Mouse (Mus musculus) hindlimb bud, embryonic 11.5 days (tissue): Measurements from ENCODE around the gene Olfr965.
"Not testable (repeated sequence)": the region's sequence is repeated elsewhere in the genome, so short reads cannot be mapped to it uniquely, and the experiment has no call there.

Source experiments
- DNase-seq: peaks from one replicate; pipeline ENCODE4 v3.0.0-alpha.2; 2012; ENCODE audit warnings: low read depth, low spot score; ENCODE audit errors: extremely low spot score

The Olfr965 gene

DNA sequence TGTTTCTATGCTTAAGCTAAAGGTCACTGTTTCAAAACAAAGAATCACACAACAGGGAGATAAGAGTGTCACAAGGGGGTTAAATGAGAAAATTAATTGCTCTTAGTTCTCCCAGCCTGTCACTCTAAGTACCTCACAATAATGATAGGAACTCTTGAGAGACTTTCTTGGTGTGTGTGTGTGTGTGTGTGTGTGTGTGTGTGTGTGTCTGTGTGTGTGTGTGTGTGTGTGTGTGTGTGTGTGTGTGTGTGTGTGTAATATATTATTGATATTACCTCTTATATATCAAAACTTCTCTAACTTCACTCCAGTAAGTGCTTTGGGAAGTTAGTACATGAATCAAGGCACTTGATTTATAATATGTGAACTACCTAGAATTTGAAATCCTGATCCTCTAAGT, at the start of gene Olfr965:
Gene Olfr965, plus strand, starts transcription at position 301 of the 400 bp plus-strand sequence.
- DNase-seq: no peak

GRCm38 (mm10) chr9:39666905-39667304, 44.2 kb upstream of the Olfr965 start, which contains the start of gene Olfr963:
Gene Olfr963, plus strand, starts transcription at chr9:39667205.
- no peak for DNase-seq

- no peak for DNase-seq
Measured at GRCm38 (mm10) chr9:39669723-39670122, 41.4 kb upstream of the Olfr965 start.

DNA sequence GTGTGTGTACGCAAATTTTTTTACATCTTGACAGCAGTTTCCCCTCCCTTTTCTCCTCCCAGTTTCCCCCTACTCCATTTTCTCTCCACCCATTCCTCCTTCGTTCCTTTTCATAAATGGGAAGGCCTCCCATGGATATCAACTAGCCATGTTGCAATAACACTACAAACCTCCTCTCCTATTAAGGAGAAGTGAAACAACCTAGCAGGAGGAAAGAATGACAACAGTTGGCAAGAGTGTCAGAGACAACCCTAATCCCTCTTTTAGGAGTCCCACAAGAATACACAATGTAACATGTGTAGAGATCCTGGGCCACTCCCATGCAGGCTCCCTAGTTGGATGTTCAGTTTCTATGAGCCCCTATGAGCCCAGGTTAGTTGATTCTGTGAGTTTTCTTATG, 36.3 kb upstream of the Olfr965 start:
- no peak for DNase-seq

- DNase-seq: no peak
Measured at GRCm38 (mm10) chr9:39678557-39678956, 32.6 kb upstream of the Olfr965 start.

DNA sequence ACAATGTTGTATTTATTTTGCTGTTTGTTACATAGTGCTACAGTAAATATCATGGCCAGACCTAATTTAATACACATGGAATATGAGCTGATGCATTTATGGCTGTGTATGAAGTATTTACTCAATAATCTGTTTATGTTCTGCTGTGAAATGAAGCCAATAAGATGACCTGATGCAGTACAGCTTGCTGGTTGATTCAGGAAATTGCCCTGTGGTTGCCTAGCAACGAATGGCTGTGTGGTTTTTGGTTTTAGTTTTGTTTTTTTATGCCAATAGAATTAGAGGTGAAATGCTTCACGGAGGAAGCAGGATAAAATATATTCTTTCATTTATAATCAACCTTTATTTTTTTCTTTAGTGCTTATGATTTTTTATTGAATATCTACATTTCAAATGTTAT, 31.9 kb upstream of the Olfr965 start:
- no peak for DNase-seq

DNA sequence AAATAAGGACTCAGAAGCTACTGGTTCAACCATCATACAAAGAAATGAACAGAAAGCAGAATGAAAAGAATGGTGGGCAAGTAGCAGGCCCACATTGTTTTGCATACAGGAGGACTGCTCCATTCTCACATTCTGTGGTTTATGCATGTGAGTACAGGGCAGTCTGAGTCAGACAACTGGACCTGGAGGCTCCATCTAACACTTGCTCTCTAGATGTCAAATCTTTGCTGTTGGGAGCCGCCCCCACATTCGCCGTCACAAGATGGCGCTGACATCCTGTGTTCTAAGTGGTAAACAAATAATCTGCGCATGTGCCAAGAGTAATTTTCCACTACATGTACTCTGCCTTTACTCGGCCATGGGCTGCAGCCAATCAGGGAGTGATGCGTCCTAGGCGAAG, 10.0 kb upstream of the Olfr965 start:
- not testable (repeated sequence) for DNase-seq

- no peak for DNase-seq
Measured at GRCm38 (mm10) chr9:39707017-39707416, 4.1 kb upstream of the Olfr965 start, which contains the start of gene Olfr149. Gene Olfr149, minus strand, starts transcription at chr9:39707117.

- DNase-seq: no peak
Measured at GRCm38 (mm10) chr9:39708958-39709357, 2.2 kb upstream of the Olfr965 start.

GRCm38 (mm10) chr9:39730678-39731077, 19.5 kb downstream of the Olfr965 start, which contains the start of gene Olfr150:
Gene Olfr150, plus strand, starts transcription at chr9:39730978.
- no peak for DNase-seq

DNA sequence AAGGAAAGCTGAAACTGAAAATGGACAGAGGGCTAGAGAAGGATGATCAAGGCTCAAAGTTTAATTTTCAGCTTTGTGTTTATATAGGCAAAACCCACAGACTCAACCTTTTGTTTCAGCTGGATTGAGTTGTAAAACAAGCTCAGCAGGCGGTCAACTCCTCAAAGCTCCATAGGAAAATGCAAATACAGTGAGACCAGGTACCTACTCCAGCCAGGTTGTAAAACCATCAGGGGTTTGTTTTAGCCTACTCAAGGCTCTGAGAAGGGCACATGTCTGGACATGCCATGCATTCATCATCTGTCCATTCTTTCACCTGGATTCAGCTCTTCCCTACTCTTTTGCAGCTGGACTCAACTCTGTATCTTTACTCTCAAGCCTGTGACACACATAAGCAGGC, 29.6 kb downstream of the Olfr965 start:
- DNase-seq: no peak

GRCm38 (mm10) chr9:39745949-39746348, 34.8 kb downstream of the Olfr965 start, which contains the start of gene Olfr967:
Gene Olfr967, plus strand, starts transcription at chr9:39746249.
- no peak for DNase-seq

DNA sequence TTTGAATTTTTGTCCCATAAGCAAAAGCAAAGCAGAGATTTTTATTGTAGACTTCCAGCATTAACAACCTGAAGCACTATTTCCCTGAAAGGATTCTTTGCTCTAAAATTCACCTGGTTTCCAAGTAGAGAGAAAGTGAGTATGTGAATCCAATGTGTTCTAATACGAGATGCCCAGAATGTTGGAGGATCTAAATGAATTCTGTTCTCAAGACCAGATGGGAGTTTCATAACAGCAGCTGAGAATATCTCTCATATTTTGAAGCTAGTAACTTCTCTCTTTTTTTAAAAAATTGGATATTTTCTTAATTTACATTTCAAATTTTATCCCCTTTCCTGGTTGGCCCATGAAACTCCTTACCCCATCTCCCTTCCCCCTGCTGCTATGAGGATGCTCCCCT, 35.3 kb downstream of the Olfr965 start:
- DNase-seq: no peak
